Mouse (Mus musculus): ENCODE results near the gene Maml3. TPM values are rescaled to one million over a fixed set of nuclear protein-coding genes. Genes with fewer than 3 reads are reported as not detected.
A peak's percentile ranks its signal among the peaks of the same experiment; 100 is the strongest.

Gene Maml3
- polyA plus RNA-seq, 1 experiment from 2014 or later = 5.1 TPM

- Histone ChIP-seq H3K27ac (no peak overlapping the region), H3K4me3 (no peak overlapping the region), H3K4me1 (peaks cover 15% of the 10 kb centered on the region), H3K4me2 (no peak overlapping the region), H3K36me3 (no peaks in the 10 kb centered on the region), H3K9me3 (no peaks in the 10 kb centered on the region), H3K27me3 (no peaks in the 10 kb centered on the region), H3K9ac (no peak overlapping the region)
- WGBS = 75% methylated on average over 6 of the region's 6 CpGs
- no peak for ATAC-seq (ENCODE audit: insufficient number of reproducible peaks, low FRiP score, low TSS enrichment, low read depth)
Measured at GRCm38 (mm10) chr3:51654303-51655055, 450.4 kb downstream of the Maml3 start.

- Histone ChIP-seq H3K4me1 (peaks cover 19% of the 10 kb centered on the region), H3K36me3 (no peaks in the 10 kb centered on the region), H3K9ac (no peak overlapping the region), H3K4me3 (peak overlapping the region; percentile 22), H3K27ac (0 out of 2 replicates have a peak overlapping the region, but pooled peaks have one; percentile 34), H3K4me2 (peak overlapping the region; percentile 40), H3K27me3 (no peaks in the 10 kb centered on the region), H3K9me3 (no peaks in the 10 kb centered on the region)
- 3% methylated on average over 9 of the region's 9 CpGs for WGBS
- ATAC-seq (ENCODE audit: insufficient number of reproducible peaks, low FRiP score, low TSS enrichment, low read depth) = peak; percentile 52; the same call in 1 of the 2 replicates
Measured at GRCm38 (mm10) chr3:51652701-51653100, 452.2 kb downstream of the Maml3 start.

- ATAC-seq (ENCODE audit: insufficient number of reproducible peaks, low FRiP score, low TSS enrichment, low read depth) = 0 out of 2 replicates have a peak, but pooled peaks have one; percentile 49
- H3K4me1 ChIP-seq = peaks cover 19% of the 10 kb centered on the region
Measured at GRCm38 (mm10) chr3:51652292-51652691, 452.6 kb downstream of the Maml3 start.

GRCm38 (mm10) chr3:51651149-51651548 lies 453.7 kb downstream of the Maml3 start:
- Histone ChIP-seq H3K4me1 (peaks cover 19% of the 10 kb centered on the region), H3K27me3 (no peaks in the 10 kb centered on the region), H3K36me3 (no peaks in the 10 kb centered on the region), H3K4me2 (no peak overlapping the region), H3K9me3 (no peaks in the 10 kb centered on the region), H3K4me3 (no peak overlapping the region), H3K27ac (no peak overlapping the region), H3K9ac (no peak overlapping the region)
- 81% methylated on average over 2 of the region's 2 CpGs for WGBS
- no peak for ATAC-seq (ENCODE audit: insufficient number of reproducible peaks, low FRiP score, low TSS enrichment, low read depth)

More at GRCm38 (mm10) chr3:51652292-51652691, 452.6 kb downstream of the Maml3 start:
- peak overlapping the region; percentile 22 for H3K4me3 ChIP-seq
- 3% methylated on average over 9 of the region's 9 CpGs for WGBS
- no peaks in the 10 kb centered on the region for H3K9me3 ChIP-seq
- no peak overlapping the region for H3K9ac ChIP-seq
- H3K27me3 ChIP-seq = no peaks in the 10 kb centered on the region
- H3K27ac ChIP-seq = 0 out of 2 replicates have a peak overlapping the region, but pooled peaks have one; percentile 34
- peak overlapping the region; percentile 40 for H3K4me2 ChIP-seq
- H3K36me3 ChIP-seq = no peaks in the 10 kb centered on the region

GRCm38 (mm10) chr3:51649986-51650385 lies 454.9 kb downstream of the Maml3 start:
- Histone ChIP-seq H3K27me3 (no peaks in the 10 kb centered on the region), H3K4me2 (no peak overlapping the region), H3K9me3 (no peaks in the 10 kb centered on the region), H3K36me3 (no peaks in the 10 kb centered on the region), H3K27ac (no peak overlapping the region), H3K4me1 (peaks cover 19% of the 10 kb centered on the region), H3K9ac (no peak overlapping the region), H3K4me3 (no peak overlapping the region)
- no peak for ATAC-seq (ENCODE audit: insufficient number of reproducible peaks, low FRiP score, low TSS enrichment, low read depth)
- 67% methylated on average over 8 of the region's 8 CpGs for WGBS

GRCm38 (mm10) chr3:51649426-51649825 lies 455.4 kb downstream of the Maml3 start:
- peaks cover 19% of the 10 kb centered on the region for H3K4me1 ChIP-seq
- ATAC-seq (ENCODE audit: insufficient number of reproducible peaks, low FRiP score, low TSS enrichment, low read depth) = no peak
- H3K27ac ChIP-seq = no peak overlapping the region
- WGBS = 74% methylated on average over 8 of the region's 8 CpGs
- no peaks in the 10 kb centered on the region for H3K27me3 ChIP-seq
- no peak overlapping the region for H3K4me2 ChIP-seq
- no peaks in the 10 kb centered on the region for H3K36me3 ChIP-seq
- no peak overlapping the region for H3K9ac ChIP-seq
- H3K4me3 ChIP-seq = no peak overlapping the region
- H3K9me3 ChIP-seq = no peaks in the 10 kb centered on the region

GRCm38 (mm10) chr3:51648037-51648664 lies 456.7 kb downstream of the Maml3 start:
- H3K4me1 ChIP-seq = peaks cover 19% of the 10 kb centered on the region
- no peaks in the 10 kb centered on the region for H3K36me3 ChIP-seq
- no peaks in the 10 kb centered on the region for H3K27me3 ChIP-seq
- ATAC-seq (ENCODE audit: insufficient number of reproducible peaks, low FRiP score, low TSS enrichment, low read depth) = no peak
- WGBS = 39% methylated on average over 15 of the region's 15 CpGs
- H3K9me3 ChIP-seq = no peaks in the 10 kb centered on the region
- peak overlapping the region; percentile 24 for H3K4me3 ChIP-seq
- H3K27ac ChIP-seq = no peak overlapping the region
- H3K9ac ChIP-seq = no peak overlapping the region
- H3K4me2 ChIP-seq = peak overlapping the region; percentile 43

- no peaks in the 10 kb centered on the region for H3K9me3 ChIP-seq
- H3K4me2 ChIP-seq = no peak overlapping the region
- no peak overlapping the region for H3K9ac ChIP-seq
- H3K27ac ChIP-seq = no peak overlapping the region
- no peaks in the 10 kb centered on the region for H3K27me3 ChIP-seq
- H3K4me1 ChIP-seq = peaks cover 11% of the 10 kb centered on the region
- no peak for ATAC-seq (ENCODE audit: insufficient number of reproducible peaks, low FRiP score, low TSS enrichment, low read depth)
- no peaks in the 10 kb centered on the region for H3K36me3 ChIP-seq
- no peak overlapping the region for H3K4me3 ChIP-seq
- WGBS = 80% methylated on average over 4 of the region's 4 CpGs
Measured at GRCm38 (mm10) chr3:51647356-51647755, 457.5 kb downstream of the Maml3 start.

GRCm38 (mm10) chr3:51646301-51646700 lies 458.6 kb downstream of the Maml3 start:
- Histone ChIP-seq H3K9ac (no peak overlapping the region), H3K27me3 (no peaks in the 10 kb centered on the region), H3K4me1 (peaks cover 4% of the 10 kb centered on the region; the same call in 1 of the 2 replicates), H3K27ac (no peak overlapping the region), H3K36me3 (no peaks in the 10 kb centered on the region), H3K4me3 (no peak overlapping the region), H3K9me3 (no peaks in the 10 kb centered on the region), H3K4me2 (no peak overlapping the region)
- no peak for ATAC-seq (ENCODE audit: insufficient number of reproducible peaks, low FRiP score, low TSS enrichment, low read depth)
- 60% methylated on average over 10 of the region's 10 CpGs for WGBS

GRCm38 (mm10) chr3:51645484-51645883 lies 459.4 kb downstream of the Maml3 start:
- no peak for ATAC-seq (ENCODE audit: insufficient number of reproducible peaks, low FRiP score, low TSS enrichment, low read depth)
- Histone ChIP-seq H3K9me3 (no peaks in the 10 kb centered on the region), H3K4me3 (no peak overlapping the region), H3K27ac (no peak overlapping the region), H3K4me2 (no peak overlapping the region), H3K36me3 (no peaks in the 10 kb centered on the region), H3K4me1 (peaks cover 4% of the 10 kb centered on the region; the same call in 1 of the 2 replicates), H3K27me3 (no peaks in the 10 kb centered on the region), H3K9ac (no peak overlapping the region)
- WGBS = 87% methylated on average over 6 of the region's 6 CpGs

- H3K4me2 ChIP-seq = no peak overlapping the region
- no peaks in the 10 kb centered on the region for H3K27me3 ChIP-seq
- WGBS = 90% methylated on average over 6 of the region's 6 CpGs
- no peak for ATAC-seq (ENCODE audit: insufficient number of reproducible peaks, low FRiP score, low TSS enrichment, low read depth)
- H3K4me3 ChIP-seq = no peak overlapping the region
- H3K36me3 ChIP-seq = no peaks in the 10 kb centered on the region
- no peak overlapping the region for H3K27ac ChIP-seq
- no peak overlapping the region for H3K9ac ChIP-seq
- no peaks in the 10 kb centered on the region for H3K4me1 ChIP-seq
- no peaks in the 10 kb centered on the region for H3K9me3 ChIP-seq
Measured at GRCm38 (mm10) chr3:51638260-51638659, 466.6 kb downstream of the Maml3 start.

- WGBS = 90% methylated on average over 6 of the region's 6 CpGs
- H3K27me3 ChIP-seq = no peaks in the 10 kb centered on the region
- no peak for ATAC-seq (ENCODE audit: insufficient number of reproducible peaks, low FRiP score, low TSS enrichment, low read depth)
- no peak overlapping the region for H3K4me3 ChIP-seq
- H3K27ac ChIP-seq = no peak overlapping the region
- H3K9me3 ChIP-seq = no peaks in the 10 kb centered on the region
- H3K36me3 ChIP-seq = no peaks in the 10 kb centered on the region
- H3K9ac ChIP-seq = no peak overlapping the region
- no peaks in the 10 kb centered on the region for H3K4me1 ChIP-seq
- no peak overlapping the region for H3K4me2 ChIP-seq
Measured at GRCm38 (mm10) chr3:51637326-51637725, 467.6 kb downstream of the Maml3 start.
